12 mouse cellular contexts compared by ENCODE assay signal in the genomic region with DNA sequence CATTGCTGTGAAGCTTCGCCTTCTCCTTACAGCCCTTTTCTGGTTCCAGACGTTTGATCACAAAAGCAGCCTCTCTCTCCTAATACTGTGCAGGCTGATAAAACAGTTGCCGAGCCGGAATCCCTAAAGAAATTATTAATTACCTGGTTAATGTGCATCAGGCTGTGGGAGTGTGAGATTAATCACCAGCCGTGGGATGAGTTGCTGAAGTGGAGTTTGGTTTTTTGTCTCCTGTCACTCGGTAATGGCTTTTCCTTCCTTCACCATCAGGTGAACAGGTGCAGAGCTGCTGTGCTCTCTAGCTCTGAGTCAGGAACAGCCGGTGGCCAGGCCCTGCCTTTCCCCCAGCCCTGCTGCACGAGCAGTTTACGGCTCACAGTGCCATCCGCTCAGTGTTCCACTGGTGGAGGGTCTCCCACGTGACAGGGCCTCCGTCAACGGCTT.
DNase-seq lines count a peak whose midpoint lies in the region; ATAC-seq and TF ChIP-seq lines count a peak whose summit lies in the region.
"Had no signal": no experiment of that assay in that cellular context is flagged by ENCODE, and none has a peak within 500 bp of the region (broad histone marks: within the 10 kb centered on the region; RNA-seq: fewer than 3 reads in every experiment).

No protein-coding gene starts in this region.

- H3K4me3 ChIP-seq in heart, embryonic 10.5 days: no peak overlapping the region
- no peak overlapping the region for H3K4me3 ChIP-seq in heart, adult 2 months
- H3K4me3 ChIP-seq in kidney, embryonic 14.5 days (ENCODE audit: low read length): no peak overlapping the region
- H3K4me3 ChIP-seq in intestine, postnatal 0 days (ENCODE audit: low read depth, low read length): no peak overlapping the region

- TF ChIP-seq CTCF in heart, adult 2 months (IDR thresholded peaks at IDR 0.05): no peak
- no peak for TF ChIP-seq CTCF in brain, embryonic 14.5 days (IDR thresholded peaks at IDR 0.05; ENCODE audit: borderline replicate concordance, extremely low read depth, insufficient read depth, insufficient read length)
- no peak for TF ChIP-seq CTCF in intestine, postnatal 0 days (IDR thresholded peaks at IDR 0.05; ENCODE audit: low read depth)

- ATAC-seq in kidney, embryonic 14.5 days (ENCODE audit: low FRiP score, low TSS enrichment): peak; percentile 69; the same call in 1 of the 2 replicates
- ATAC-seq in intestine, postnatal 0 days: no peak

- H3K27ac ChIP-seq in heart, embryonic 10.5 days: peak overlapping the region; percentile 44; the same call in 1 of the 2 replicates
- H3K27ac ChIP-seq in heart, adult 2 months: no peak overlapping the region
- peak overlapping the region; percentile 44 for H3K27ac ChIP-seq in kidney, embryonic 14.5 days (ENCODE audit: low read depth, low read length)
- H3K27ac ChIP-seq in intestine, postnatal 0 days (ENCODE audit: low read depth, low read length): no peak overlapping the region

- H3K9ac ChIP-seq in heart, adult 2 months (ENCODE audit: low read depth, low read length): no peak overlapping the region
- H3K9ac ChIP-seq in kidney, embryonic 14.5 days (ENCODE audit: low read depth, low read length): no peak overlapping the region
- no peak overlapping the region for H3K9ac ChIP-seq in intestine, postnatal 0 days (ENCODE audit: low read depth, low read length)

- no peak for TF ChIP-seq EP300 in heart, adult 2 months (IDR thresholded peaks at IDR 0.05; ENCODE audit: insufficient read depth, low read depth, low read length)

- H3K79me2 ChIP-seq in heart, adult 2 months (replicated peaks; ENCODE audit: control insufficient read depth, insufficient read depth, low read length): peaks cover 2% of the 10 kb centered on the region; the same call in 1 of the 2 replicates

- no peaks in the 10 kb centered on the region for H3K9me3 ChIP-seq in heart, embryonic 10.5 days
- no peaks in the 10 kb centered on the region for H3K9me3 ChIP-seq in kidney, embryonic 14.5 days (ENCODE audit: control insufficient read depth, low read length)
- H3K9me3 ChIP-seq in intestine, postnatal 0 days (ENCODE audit: control insufficient read depth): no peaks in the 10 kb centered on the region

- intact Hi-C loops in heart, adult 2 months (cut with DNase I): no loop called here
- intact Hi-C loops in gastrocnemius, postnatal 14 days (cut with DNase I; ENCODE audit: low total_unique reads): no loop called here
- intact Hi-C loops in heart, postnatal 25 days (cut with DNase I): no loop called here

- TF ChIP-seq POLR2A in heart, adult 2 months (IDR thresholded peaks at IDR 0.05; ENCODE audit: insufficient read depth, low read depth, low read length): no peak
- TF ChIP-seq POLR2A in brain, embryonic 14.5 days (IDR thresholded peaks at IDR 0.05; ENCODE audit: borderline replicate concordance, extremely low read depth, insufficient read depth, insufficient read length, poor library complexity, severe bottlenecking): no peak

- no peaks in the 10 kb centered on the region for H3K36me3 ChIP-seq in heart, embryonic 10.5 days
- H3K36me3 ChIP-seq in heart, adult 2 months (ENCODE audit: control insufficient read depth, insufficient read depth, low read length): no peaks in the 10 kb centered on the region
- no peaks in the 10 kb centered on the region for H3K36me3 ChIP-seq in kidney, embryonic 14.5 days (ENCODE audit: control insufficient read depth, insufficient read depth, low read length)
- H3K36me3 ChIP-seq in intestine, postnatal 0 days (ENCODE audit: control insufficient read depth, insufficient read depth): no peaks in the 10 kb centered on the region

- H3K27me3 ChIP-seq in heart, embryonic 10.5 days (ENCODE audit: insufficient read depth, poor library complexity, severe bottlenecking): no peaks in the 10 kb centered on the region
- no peaks in the 10 kb centered on the region for H3K27me3 ChIP-seq in heart, adult 2 months (ENCODE audit: control insufficient read depth, insufficient read depth, low read length)
- no peaks in the 10 kb centered on the region for H3K27me3 ChIP-seq in kidney, embryonic 14.5 days (ENCODE audit: control insufficient read depth, insufficient read depth, low read length)
- H3K27me3 ChIP-seq in intestine, postnatal 0 days (replicated peaks; ENCODE audit: control insufficient read depth, insufficient read depth, low read length): no peaks in the 10 kb centered on the region

- H3K4me2 ChIP-seq in kidney, embryonic 14.5 days (replicated peaks; ENCODE audit: low read depth, low read length): no peak overlapping the region
- H3K4me2 ChIP-seq in intestine, postnatal 0 days (replicated peaks; ENCODE audit: low read depth): no peak overlapping the region

- no peak for DNase-seq in heart, embryonic 10.5 days (ENCODE audit: low spot score)
- no peak for DNase-seq in heart, adult 2 months
- peak; percentile 29 for DNase-seq in brain, embryonic 14.5 days (ENCODE audit: low read depth)
- DNase-seq in mesoderm, embryonic 11.5 days (ENCODE audit: low read depth, low spot score): peak; percentile 28
- no peak for DNase-seq in gastrocnemius, postnatal 14 days
- no peak for DNase-seq in heart, postnatal 25 days (ENCODE audit: low spot score)
- DNase-seq: adrenal gland, postnatal 10 days; heart, adult 18-20 months; heart, postnatal 14 days; lung, postnatal 4 days had no signal

- peaks cover 22% of the 10 kb centered on the region for H3K4me1 ChIP-seq in heart, embryonic 10.5 days
- H3K4me1 ChIP-seq in heart, adult 2 months (ENCODE audit: control insufficient read depth, insufficient read depth, low read length): no peaks in the 10 kb centered on the region
- peaks cover 6% of the 10 kb centered on the region; the same call in 1 of the 2 replicates for H3K4me1 ChIP-seq in kidney, embryonic 14.5 days (ENCODE audit: control insufficient read depth, insufficient read depth, low read length)
- no peaks in the 10 kb centered on the region for H3K4me1 ChIP-seq in intestine, postnatal 0 days (replicated peaks; ENCODE audit: control insufficient read depth, insufficient read depth, low read length)

- 77% methylated on average over 13 of the region's 13 CpGs for WGBS in heart, embryonic 10.5 days
- WGBS in heart, adult 2 months: 85% methylated on average over 13 of the region's 13 CpGs
- WGBS in kidney, embryonic 14.5 days: 31% methylated on average over 13 of the region's 13 CpGs
- WGBS in intestine, postnatal 0 days: 61% methylated on average over 13 of the region's 13 CpGs

Comparison
In these comparisons a context has a peak if more than half of its experiments do, and no peak if none do; other contexts are left out.
1. H3K27ac ChIP-seq: peak in heart, embryonic 10.5 days (single experiment) and kidney, embryonic 14.5 days (single experiment); none in heart, adult 2 months (single experiment) and intestine, postnatal 0 days (single experiment).
2. DNase-seq: peak in brain, embryonic 14.5 days (single experiment) and mesoderm, embryonic 11.5 days (single experiment); none in heart, embryonic 10.5 days (single experiment), heart, adult 2 months (0 of 2), gastrocnemius, postnatal 14 days (single experiment) and heart, postnatal 25 days (single experiment).